Mouse (Mus musculus): ENCODE data around the gene Fxyd3.

GRCm38 (mm10) chr7:31036917-31037316 is 39.6 kb downstream of the Fxyd3 start:
- TF ChIP-seq CTCF (IDR thresholded peaks at IDR 0.05; ENCODE audit: low read depth, low read length): no peak
- TF ChIP-seq POLR2A (IDR thresholded peaks at IDR 0.05; ENCODE audit: extremely low read depth, insufficient read depth, low read length): no peak

All from liver, adult 2 months (tissue).